Mouse (Mus musculus) lung, postnatal 0 days (tissue): ENCODE data around the gene Kdm3a.

Experiments
- CTCF ChIP-seq: IDR thresholded peaks from 2 replicates; pipeline ENCODE4 v1.5.1; 2016; ENCODE audit warnings: antibody characterized with exemption, mild to moderate bottlenecking
- EP300 ChIP-seq: IDR thresholded peaks from 2 replicates; pipeline ENCODE4 v1.6.1; 2016; ENCODE audit warnings: antibody characterized with exemption, mild to moderate bottlenecking, control low read depth

DNA sequence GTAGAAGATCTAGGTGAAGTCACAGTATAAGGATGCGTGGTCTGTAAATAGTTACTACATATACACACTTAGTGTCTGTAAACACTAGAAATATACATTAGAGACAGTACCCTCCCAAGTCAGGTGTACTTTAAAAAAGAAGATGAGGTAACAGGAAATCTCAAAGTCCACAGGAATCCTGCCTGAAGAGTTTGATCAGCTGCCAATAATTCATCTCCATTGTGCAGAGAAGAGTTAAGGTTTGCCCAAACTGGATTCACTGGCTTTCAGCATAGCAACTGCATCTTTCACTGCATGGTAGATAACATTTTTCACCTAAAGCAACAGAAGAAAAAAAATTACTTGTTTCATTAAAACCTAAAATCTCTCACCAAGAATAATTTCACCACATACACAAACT, 43.4 kb downstream of the Kdm3a start:
- TF ChIP-seq EP300 (no peak), CTCF (no peak)
